Mouse (Mus musculus) heart, adult 8-10 months (tissue): ENCODE results near the gene Klhdc4. TPM values are rescaled to one million over a fixed set of nuclear protein-coding genes. Genes with fewer than 3 reads are reported as not detected.
A peak's percentile ranks its signal among the peaks of the same experiment; 100 is the strongest.

ENCODE experiments used
- DNase-seq: peaks from one replicate; pipeline ENCODE4 v3.0.0; 2022; ENCODE audit warnings: low spot score
- total RNA-seq, 4 experiments: library from RNA; stranded (reverse); gene quantifications; 2 replicates each; pipeline ENCODE4 v1.2.4; 2022

The Klhdc4 gene
- total RNA-seq, 4 experiments from 2014 or later = 12.5 to 14.9 (median 12.9) TPM

DNA sequence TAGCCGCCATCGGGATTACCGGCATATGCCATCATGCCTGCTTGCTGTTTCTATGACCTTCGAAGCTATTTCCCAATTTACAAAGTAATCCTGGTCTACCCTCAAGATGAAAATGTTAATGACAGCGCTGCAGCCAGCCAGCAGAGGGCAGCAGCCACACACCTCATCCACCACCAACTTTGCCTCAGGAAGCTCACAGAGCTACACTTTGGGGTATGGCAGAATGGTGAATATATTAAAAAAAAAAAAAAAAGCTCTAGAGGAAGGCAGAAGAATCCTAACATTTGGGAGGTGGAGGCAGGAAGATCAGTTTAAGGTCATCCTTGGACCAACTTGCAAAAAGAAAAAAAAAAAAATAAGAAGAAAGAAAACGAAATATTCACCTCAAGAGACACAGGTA, 20.6 kb upstream of the Klhdc4 start:
- peak; percentile 49 for DNase-seq

DNA sequence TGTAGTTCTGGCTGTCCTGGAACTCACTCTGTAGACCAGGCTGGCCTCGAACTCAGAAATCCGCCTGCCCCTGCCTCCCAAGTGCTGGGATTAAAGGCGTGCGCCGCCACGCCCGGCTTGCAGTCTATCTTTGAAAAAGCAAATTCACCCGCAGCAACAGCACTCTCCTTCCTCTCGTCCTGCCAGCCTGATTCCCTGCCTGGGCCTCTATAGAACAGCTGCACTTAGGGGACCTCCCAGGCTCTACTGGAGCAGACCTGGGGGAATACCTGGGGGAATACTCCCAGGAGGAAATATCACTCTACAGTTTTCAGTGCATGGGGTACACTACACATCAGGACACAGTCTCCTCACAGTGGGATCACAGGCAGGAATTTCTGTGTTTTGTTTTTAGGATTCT, 19.9 kb upstream of the Klhdc4 start:
- no peak for DNase-seq

DNA sequence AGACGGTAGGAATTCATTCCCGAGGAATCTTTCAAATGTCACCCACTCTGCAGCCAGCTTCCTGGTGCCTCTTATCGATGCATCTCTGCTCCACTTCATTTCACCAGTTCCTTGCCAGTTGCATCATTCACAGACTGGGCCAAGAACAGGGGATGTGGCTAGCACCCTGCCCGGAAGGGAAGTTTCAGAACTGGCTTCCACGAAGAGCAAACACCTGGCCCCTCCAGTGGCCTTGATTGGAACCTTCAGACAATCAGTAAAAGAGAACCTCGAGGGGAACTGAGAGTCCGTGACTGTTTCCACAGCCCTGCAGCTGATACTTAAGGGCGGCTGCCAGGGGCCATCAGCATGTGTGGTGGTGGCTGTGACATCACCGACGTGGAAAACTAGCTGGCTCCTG, 19.1 kb upstream of the Klhdc4 start:
- no peak for DNase-seq

DNA sequence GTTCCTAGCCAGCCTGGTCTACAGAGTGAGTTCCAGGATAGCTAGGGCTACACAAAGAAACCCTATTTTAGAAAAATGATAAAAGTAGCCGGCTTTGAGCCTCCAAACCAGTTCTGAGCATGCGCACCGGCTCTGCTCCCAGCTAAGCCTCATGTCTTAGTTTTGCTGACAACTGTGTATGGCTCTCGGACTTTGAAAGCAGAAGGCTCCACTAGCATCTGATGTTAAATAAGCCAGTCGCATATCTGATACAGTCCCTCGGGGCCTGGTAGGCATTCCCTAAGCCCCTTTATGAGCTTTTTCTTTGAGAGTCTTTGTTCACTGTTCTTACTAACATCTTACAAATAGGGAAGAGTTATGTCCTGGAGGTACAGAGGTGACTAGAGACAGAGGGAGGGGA, 18.6 kb upstream of the Klhdc4 start:
- DNase-seq = no peak

DNA sequence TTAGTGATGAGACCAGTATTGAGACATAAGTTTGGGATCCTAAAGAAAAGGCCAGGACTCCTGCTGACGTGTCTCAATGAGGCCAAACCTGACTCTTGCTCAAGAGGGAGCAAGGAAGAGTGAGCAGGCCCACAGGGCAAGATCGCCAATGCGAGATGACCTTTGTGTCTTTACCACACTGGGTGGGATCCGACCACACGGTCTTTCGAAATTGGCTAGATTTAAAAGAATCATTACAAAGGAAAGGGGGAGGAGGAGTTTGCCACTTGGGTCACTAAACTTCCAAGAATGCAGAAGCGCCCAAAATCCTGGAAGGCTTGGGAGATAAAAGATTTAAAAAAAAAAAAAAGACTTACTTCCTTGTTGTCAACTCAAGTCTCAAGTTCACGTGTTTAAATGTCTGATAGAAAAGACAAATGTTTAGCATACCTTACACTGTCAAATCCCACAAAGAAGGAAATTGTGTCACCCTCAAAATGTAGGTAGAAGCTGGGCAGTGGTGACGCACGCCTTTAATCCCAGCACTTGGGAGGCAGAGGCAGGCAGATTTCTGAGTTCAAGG, 18.0 kb upstream of the Klhdc4 start:
- DNase-seq = no peak

DNA sequence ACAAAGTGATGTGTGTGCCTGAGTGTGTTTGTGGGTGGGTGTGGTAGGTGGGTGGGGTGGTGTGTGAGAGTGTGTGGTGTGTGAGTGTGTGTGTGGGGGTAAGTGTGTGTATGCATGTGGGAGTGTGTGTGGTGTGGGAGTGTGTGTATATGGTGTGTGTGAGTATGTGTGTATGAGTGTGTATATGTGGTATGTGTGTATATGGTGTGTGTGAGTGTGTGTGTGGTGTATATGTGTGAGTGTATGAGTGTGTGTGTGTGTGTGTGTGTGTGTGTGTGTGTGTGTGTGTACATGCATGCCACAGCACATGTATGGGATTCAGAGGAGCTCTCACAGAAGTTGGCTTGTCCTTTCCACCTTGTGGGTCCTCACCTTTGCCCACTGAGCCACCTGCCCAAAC, 17.4 kb upstream of the Klhdc4 start:
- DNase-seq = no peak

DNA sequence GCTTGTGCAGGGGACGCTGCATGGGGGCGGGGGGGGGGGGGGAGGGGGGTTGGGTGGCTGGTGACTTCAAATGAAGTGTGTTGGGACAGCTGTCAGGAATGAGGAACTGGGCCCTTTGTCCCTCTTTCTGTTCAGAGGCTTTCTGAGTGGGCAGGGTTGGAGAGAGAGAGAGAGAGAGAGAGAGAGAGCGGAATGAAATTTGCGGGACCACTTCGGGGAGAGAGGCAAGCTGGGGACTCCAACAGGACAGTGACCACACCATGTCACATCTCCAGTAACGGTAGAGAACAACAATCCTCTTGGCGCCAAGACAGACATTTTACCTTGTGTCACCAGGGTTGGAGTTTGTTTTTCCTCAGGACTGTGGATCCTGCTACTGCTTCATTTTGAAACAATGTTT, 15.4 kb upstream of the Klhdc4 start:
- no peak for DNase-seq

DNA sequence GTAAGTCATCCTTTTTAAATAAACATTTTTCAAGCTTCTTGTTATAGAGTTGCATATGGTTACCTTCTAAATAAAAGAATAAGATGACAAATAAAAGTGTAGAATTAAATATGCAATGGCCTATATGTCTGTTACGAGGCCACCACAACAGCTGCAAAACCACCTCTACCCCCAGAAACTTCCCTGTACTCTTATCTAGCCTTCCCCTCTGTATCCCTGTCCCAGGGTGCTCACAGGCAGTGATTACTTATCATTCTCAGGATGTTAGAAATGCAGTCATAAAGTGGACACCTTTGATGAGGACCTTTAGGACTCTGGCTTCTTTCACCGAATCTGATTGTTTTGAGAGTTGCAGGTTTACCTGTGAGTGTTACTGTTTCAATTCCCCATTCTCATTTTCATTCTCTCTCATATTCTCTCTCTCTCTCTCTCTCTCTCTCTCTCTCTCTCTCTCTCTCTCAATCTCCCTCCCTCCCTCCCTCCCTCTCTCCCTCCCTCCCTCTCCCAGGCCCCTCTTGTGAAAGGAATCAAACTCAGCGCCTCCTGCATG, 13.9 kb upstream of the Klhdc4 start:
- DNase-seq = no peak

DNA sequence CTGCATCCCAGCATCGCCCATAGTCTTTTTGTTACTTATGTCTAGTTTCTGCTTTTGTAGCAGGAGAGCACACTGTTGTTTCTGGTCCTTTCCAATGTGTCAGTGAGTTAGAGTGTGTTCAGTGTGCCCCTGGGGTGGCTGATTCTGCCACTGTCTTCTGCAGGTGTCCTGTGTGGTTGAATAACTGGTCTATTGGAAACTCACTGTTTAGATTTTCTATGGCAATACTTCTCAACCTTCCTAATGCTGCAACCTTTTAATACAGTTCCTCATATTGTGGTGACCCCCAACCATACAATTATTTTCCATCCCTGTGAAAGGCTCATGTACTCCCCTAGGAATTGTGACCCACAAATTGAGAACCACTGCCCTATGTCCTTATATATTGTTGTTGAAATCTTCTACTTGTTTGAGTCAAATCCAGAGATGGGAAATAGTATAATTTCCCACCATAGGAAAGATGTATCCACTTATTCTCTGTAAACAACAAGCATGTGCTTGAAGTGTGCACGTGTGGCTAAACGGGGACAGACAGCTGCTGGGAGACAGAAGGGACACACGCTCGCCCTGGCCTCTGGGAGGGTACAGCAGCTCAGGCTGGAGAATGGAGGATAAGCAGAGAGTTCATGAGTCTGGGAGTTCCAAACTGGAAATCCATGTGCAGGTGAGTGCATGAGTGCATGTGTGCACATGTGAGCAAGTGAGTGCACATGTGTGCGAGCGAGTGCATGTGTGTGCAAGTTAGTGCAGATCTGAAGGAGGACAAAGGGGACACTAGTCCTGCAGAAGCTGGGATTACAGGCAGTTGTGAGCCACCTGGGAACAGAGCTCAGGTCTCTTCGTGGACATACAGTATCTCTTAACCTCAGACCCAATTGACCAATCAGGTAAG, 12.9 kb upstream of the Klhdc4 start:
- no peak for DNase-seq

DNA sequence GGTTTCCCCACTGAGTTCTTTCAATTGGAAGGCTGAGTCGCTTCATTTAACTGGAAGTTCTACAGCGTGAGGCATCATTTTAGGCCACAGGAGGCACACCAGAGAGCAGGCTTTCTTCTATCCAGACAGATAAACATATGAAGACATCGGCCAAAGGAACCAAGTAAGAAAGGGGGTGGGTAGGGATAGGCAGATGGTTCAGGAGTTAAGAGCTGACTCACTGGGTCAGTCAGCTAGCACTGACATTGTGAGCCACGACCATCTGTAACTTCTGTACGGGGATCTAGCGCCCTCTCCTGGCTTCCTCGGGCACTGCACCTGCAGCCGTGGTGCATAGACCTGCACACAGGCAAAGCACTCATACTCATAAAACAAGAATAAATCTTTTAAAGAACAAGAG, 11.9 kb upstream of the Klhdc4 start:
- no peak for DNase-seq

DNA sequence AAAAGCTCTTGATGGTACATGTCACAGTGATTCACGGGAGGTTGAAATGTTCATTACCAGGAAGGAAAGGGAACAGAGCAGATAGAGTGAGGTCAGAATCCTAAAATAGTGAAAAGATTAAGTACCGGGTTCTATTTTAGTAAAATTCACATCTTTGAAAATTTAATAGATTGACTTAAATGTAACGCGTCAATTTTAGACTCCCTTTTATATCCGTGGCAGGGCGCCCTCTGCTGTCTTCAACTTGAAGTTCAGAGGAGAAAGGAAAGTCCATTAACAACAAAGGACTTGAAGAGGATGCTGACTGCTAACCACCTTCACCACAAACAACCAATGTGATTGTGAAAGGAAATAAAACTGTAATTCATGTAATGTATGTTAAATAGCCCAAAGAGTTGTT, 3.1 kb upstream of the Klhdc4 start:
- peak; percentile 68 for DNase-seq

DNA sequence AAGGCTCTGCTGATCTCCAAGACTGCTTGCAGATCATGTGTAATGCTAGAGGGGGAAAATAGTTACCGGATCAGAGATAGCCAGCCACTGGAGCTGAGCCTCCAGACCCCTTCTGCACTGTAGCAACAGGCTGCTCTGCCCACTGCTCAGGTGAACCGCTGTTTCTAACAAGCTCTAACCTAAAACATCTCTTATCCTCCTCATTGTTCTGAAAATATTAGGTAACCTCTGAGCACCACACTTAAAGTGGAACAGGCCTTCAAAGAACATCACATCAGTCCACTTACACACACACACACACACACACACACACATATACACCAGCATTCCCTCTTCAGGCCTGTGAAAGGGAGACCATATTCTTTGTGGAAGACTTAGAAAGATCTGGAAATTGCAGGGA, 2.7 kb upstream of the Klhdc4 start:
- no peak for DNase-seq

DNA sequence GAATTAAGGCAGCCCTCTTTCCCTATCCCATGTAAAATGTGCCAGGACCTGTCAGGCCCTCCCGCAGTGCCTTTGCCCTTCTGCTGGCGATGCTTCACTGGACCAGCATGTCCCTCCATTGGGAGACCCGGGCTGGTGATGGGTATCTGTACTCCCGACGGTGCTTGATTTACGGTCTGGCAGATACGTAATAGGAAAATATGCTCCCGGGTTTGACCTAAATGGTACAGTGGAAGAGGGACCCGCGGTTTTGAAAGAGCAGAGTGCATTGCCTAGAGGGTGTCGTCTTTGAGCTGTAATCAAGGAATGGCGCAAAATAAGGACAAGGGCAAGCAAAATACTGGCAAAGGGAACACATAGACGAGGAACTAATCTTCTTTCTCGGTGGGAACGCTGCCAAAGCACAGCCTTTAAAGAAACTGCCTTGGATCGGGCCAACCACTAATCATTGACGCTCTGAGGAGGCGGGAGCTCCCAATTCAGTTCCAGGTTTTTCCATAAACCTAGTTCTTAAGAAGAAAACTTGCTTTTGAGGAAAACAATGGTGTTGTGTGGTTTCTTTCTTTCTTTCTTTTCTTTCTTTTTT, 501 bp upstream of the Klhdc4 start:
- no peak for DNase-seq

DNA sequence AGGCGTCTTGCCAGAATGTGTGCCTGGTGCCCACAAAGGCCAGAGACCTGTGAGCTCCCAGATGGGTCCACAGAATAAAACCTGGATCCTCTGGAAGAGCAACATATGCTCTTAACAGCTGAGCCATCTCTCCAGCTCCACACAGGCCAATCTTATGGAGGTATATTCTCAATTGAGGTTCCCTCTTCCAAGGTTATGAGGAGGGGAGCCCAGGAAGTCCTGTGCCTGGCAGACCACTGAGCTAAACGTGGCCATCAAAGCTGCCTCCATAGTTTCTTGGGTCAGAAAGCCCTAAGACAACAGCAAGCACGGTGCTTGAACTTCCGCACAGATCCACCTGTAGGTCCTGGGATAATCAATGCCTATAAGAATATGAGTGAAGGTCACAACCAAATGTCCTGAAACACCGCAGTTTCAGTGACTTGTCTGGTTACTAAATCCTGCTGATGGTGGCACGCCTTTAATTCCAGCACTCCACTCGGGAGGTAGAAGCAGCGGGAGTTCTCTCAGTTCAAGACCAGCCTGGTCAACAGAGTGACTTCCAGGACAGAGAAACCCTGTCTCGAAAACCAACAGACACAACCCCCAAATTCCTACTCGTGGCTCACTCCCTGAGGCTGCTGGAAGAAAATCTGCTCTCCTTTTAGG, 869 bp downstream of the Klhdc4 start:
- DNase-seq = no peak

DNA sequence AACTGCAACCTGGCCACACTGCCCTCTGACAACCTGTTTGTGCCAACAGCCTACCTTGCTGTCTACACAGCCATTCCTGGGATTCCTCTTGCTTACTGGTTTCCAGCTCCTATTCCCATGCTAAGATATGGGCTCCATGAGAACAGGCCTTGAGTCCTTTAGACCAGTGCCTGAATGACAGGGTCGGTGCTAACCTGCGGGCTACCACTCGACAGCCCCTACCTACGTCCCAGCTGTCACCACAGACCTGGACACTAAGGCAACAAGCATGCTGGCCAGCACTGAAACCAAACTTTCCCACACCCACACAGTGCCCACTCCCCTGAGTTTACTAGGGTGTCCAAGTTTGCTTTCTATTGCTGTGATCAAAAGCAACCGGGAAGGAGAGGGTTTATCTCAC, 1.6 kb downstream of the Klhdc4 start:
- DNase-seq = no peak

DNA sequence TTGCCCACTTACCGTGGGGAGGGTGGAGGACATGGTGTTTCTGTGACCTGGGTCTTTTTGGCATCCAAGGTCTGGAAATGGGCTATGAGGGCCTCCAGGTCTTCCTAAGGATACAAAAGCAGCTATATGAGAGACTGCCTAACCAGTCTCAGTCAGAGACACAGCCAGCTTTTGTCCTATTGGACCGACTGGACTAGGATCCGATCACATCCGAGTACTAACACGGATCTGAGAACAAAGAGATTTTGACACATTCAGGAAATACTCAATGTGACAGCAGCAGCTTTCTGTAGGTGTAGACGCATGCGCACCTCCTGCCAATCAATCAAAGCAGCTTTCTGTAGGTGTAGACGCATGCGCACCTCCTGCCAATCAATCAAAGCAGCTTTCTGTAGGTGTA, 7.6 kb downstream of the Klhdc4 start:
- no peak for DNase-seq

DNA sequence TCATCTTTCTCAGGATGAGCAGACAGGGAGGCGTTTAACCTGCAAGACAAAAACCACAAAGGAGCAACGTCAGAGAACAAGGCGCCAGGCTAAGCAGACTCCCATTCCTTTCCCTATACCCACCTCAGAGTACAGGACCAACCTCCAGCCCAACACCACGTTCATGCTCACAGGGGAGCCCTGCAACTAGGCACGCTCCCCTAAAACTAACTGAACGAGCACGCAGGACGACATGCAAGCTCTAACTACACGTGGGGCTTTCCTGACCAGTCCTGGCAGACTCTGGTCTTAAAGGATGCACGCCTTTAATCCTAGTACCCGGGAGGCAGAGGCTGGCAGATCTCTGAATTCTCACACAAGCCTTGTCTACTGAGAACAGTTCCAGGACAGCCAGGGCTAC, 8.0 kb downstream of the Klhdc4 start:
- no peak for DNase-seq

DNA sequence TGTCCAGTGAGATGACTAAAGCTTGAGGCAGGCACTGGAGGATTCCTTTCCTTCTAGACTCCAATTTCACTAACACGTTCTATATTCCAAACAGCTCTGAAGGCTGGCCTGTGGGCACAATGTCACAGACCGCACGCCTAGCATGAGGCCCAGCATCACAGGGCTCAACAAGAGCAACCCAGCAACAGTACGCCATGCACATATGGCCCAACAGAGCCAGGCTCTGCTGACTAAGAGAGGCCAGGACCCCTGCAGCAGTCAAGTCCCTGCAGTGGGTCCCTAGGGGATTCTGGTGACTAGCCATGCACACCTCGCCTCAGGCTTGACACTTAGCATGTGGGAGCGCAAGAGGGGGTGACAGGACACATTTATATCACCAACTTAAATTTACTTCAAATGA, 8.5 kb downstream of the Klhdc4 start:
- no peak for DNase-seq

DNA sequence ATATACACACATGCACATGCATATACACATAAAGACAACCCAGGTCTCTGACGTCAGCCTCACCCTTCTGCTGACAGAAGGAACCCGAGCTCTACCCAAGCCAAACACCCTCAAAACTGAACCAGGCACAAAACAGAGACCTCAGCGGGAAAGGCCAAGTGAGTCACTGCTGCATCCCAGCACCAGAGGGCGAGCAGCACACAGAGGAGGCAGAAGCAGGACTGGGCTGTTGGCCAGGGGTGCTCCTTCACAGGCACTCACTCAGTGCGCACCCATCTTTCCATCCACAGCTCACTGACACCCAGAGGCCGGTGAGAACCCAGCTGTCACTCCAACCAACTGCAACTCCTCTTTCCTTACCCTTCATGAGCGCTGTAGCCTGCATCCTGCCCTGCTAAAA, 11.1 kb downstream of the Klhdc4 start:
- DNase-seq = no peak

DNA sequence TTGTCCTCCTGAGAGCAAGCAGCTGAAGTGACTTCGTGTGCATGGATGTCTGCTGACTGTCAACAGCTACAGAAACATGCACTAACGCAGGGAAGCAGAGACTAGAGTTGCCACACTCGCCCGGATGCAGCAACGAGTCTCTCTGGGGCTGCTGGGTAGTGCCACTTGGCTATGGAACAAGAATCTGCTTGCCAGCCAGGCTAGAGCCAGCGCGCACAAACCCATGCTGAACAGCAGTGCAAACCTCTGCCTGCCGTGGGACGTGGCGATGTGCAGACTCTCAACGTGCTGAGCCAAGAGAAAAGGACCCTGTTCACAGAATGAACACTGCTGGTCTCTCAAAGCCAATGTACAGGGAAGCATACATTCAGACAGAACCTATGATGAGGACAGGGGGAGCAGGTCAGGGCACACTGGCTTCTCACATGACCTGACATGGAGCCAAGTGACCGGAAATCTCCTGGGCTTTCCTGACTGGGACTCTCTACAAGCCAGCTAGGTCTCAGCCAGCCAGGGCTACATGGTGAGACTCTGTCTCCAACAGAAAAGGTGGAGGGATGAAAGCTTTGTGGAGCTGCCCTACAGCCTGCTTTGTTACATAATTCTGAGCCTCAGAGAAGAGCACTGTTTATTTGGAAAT, 17.3 kb downstream of the Klhdc4 start:
- no peak for DNase-seq

DNA sequence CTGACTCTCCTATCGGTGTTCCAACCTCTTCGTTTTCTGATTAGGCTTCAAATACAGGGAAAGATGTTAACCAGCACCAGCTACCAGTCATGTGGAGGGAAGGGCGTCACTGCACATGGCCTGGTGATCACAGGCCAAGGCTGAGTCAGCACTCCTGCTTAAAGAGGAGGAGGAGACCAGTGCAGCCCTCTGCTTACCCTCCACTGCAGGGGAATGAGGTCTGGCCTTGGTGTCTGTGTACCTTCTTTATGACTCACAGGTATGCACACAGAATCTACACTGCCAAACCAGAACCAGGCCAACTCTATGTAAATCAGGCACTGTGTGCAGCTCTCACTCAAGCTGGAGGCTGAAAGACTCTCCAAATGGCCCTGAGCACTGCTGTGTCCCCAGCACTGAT, 17.9 kb downstream of the Klhdc4 start:
- no peak for DNase-seq
